Mouse (Mus musculus) lung, adult 2 months (tissue): ENCODE data around the gene Mamdc4. TPM values are rescaled to one million over a fixed set of nuclear protein-coding genes. Genes with fewer than 3 reads are reported as not detected.

Source experiments
- DNase-seq: peaks from one replicate; pipeline ENCODE4 v3.0.0; 2022
- H3K4me1 ChIP-seq: fragments of 200-500 bp; 2 replicates; pipeline ENCODE4 v1.6.1; 2011; ENCODE audit warnings: low read length; ENCODE audit not compliant: control insufficient read depth, insufficient read depth
- H3K4me3 ChIP-seq: fragments of 200-500 bp; replicated peaks from 2 replicates; pipeline ENCODE3; 2011; ENCODE audit warnings: low read depth, mild to moderate bottlenecking, control low read depth, low read length; ENCODE audit errors: extremely low read depth
- CTCF ChIP-seq: fragments of 200-500 bp; IDR thresholded peaks from 2 replicates; pipeline ENCODE4 v1.5.1; 2011; ENCODE audit warnings: mild to moderate bottlenecking, low read length, control low read depth; ENCODE audit not compliant: insufficient read depth
- POLR2A ChIP-seq: fragments of 200-500 bp; IDR thresholded peaks from 2 replicates; pipeline ENCODE4 v1.6.1; 2011; ENCODE audit warnings: low read depth, mild to moderate bottlenecking, control low read depth, low read length, borderline replicate concordance; ENCODE audit errors: extremely low read depth
- WGBS: fragments of 180-500 bp; shearing (Covaris S2); methylation state at CpG from one replicate; pipeline ENCODE4 v1.1.7; 2018; 5-methylcytosine and 5-hydroxymethylcytosine counted together
- polyA plus RNA-seq: library from polyadenylated mRNA; depleted of rRNA; stranded (reverse); fragments of >200 nt; gene quantifications from 2 replicates; pipeline ENCODE4 v1.2.3, GENCODE M21; 2012

Gene Mamdc4
- polyA plus RNA-seq, 1 experiment: 10.2 TPM

GRCm38 (mm10) chr2:25549021-25549991, 25.3 kb downstream of the Mamdc4 start:
- TF ChIP-seq CTCF: no peak
- TF ChIP-seq POLR2A: no peak
- DNase-seq: no peak
- WGBS: 60% methylated on average over 9 of the region's 9 CpGs
- no peak overlapping the region for H3K4me3 ChIP-seq
- peaks cover 5% of the 10 kb centered on the region for H3K4me1 ChIP-seq

DNA sequence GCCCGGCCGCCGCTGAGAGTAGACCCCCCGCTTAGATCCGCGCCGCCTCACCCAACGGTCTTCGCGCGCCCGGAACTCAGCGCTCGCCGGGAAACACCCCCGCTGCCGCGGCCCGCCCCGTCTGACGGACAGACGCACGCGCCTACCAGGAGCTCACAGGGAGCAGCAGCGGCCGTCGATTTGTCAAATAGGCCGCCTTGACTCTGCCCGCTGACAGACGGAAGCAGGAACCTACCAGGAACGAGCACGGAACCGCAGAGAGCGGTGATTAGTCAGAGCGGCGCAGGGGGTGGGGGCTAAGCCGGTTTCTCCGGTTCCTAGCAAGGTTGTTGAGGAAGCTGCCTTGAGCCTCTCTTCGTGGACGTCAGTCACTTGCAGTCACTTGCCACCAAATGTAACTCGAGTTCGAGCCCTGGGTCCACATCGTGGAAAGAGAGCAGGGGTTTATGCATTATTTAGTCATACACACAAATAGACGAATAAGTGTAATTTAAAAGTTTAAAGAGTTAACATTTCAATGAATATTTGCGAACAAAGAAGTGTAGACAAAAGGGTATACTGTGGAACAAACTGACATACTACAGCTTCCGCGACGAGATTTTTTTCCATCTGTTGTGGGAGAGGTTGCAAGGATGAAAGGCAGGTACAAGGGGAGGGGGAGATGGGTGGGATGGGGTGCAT, 27.7 kb downstream of the Mamdc4 start, which contains the start of gene Traf2:
TSS of gene Traf2 (minus strand) at position 130 of the 681 bp plus-strand sequence.
- H3K4me3 ChIP-seq: peak within 1 kb of the TSS; percentile 88
- 2% methylated on average over 48 of the region's 48 CpGs for WGBS
- DNase-seq: peak; percentile 99
- TF ChIP-seq CTCF (no peak), POLR2A (peak; percentile 61; the same call in 1 of the 2 replicates)
- peaks cover 5% of the 10 kb centered on the region for H3K4me1 ChIP-seq

- Histone ChIP-seq H3K4me1 (peaks cover 8% of the 10 kb centered on the region), H3K4me3 (peak overlapping the region; percentile 88)
- no peak for DNase-seq
- no peak for TF ChIP-seq CTCF
- TF ChIP-seq POLR2A: no peak
- WGBS: 4% methylated on average over 43 of the region's 43 CpGs
Measured at GRCm38 (mm10) chr2:25545996-25546810, 28.4 kb downstream of the Mamdc4 start.

- TF ChIP-seq CTCF: no peak
- no peak for TF ChIP-seq POLR2A
- Histone ChIP-seq H3K4me1 (peaks cover 8% of the 10 kb centered on the region), H3K4me3 (no peak overlapping the region)
- no peak for DNase-seq
- 71% methylated on average over 10 of the region's 10 CpGs for WGBS
Measured at GRCm38 (mm10) chr2:25541644-25542367, 32.8 kb downstream of the Mamdc4 start.

DNA sequence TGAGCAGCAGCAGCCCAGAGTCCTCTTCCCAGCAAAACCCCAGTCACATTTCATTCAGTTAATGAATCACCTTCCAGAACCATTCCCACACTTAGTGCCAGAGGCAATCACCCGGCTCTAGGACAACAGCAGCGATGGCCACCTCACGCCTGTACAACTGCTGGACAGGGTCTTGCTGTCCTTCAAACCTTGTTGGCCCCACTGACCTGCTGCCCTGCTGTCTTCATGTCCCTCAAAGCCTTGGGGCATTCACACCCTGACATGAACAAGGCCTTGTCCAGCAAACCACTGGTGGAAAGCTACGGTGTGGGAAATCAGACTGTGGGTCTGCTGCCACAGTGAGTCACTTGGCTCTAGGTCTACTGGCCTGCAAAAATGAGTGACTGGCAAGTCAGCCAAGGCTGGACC, 34.1 kb downstream of the Mamdc4 start:
- WGBS: 86% methylated on average over 4 of the region's 4 CpGs
- no peak for DNase-seq
- TF ChIP-seq CTCF: no peak
- TF ChIP-seq POLR2A: no peak

GRCm38 (mm10) chr2:25536531-25536930, 38.1 kb downstream of the Mamdc4 start:
- no peak for TF ChIP-seq CTCF
- no peak for TF ChIP-seq POLR2A
- no peak overlapping the region for H3K4me3 ChIP-seq
- whole genome bisulfite sequencing: 54% methylated on average over 8 of the region's 8 CpGs
- DNase-seq: no peak
- H3K4me1 ChIP-seq: peaks cover 5% of the 10 kb centered on the region

More for the DNA sequence above, 34.1 kb downstream of the Mamdc4 start:
- Histone ChIP-seq H3K4me3 (no peak overlapping the region), H3K4me1 (peaks cover 3% of the 10 kb centered on the region)

DNA sequence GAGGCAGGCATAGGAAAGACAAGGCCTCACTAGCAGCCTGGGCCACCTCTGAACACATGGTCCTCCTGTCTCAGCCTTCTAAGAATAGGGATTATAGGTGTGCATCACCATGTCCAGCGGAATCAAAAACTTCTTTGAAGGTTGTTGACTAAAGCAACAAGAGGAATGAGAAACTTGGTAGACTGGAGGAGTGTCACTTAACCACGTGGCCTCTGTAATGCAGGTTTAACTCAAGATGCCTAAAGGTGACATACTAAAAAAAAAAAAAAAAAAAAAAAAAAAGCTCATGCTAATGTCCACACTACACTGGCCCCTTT, 39.8 kb downstream of the Mamdc4 start:
- H3K4me3 ChIP-seq: no peak overlapping the region
- WGBS: 80% methylated on average over 2 of the region's 2 CpGs
- H3K4me1 ChIP-seq: peaks cover 5% of the 10 kb centered on the region; the same call in 1 of the 2 replicates
- no peak for DNase-seq
- TF ChIP-seq POLR2A: no peak
- TF ChIP-seq CTCF: no peak

- TF ChIP-seq POLR2A: no peak
- Histone ChIP-seq H3K4me1 (peaks cover 5% of the 10 kb centered on the region; the same call in 1 of the 2 replicates), H3K4me3 (no peak overlapping the region)
- DNase-seq: peak; percentile 76
- WGBS: 36% methylated on average over 3 of the region's 3 CpGs
Measured at GRCm38 (mm10) chr2:25534178-25534865, 40.3 kb downstream of the Mamdc4 start.
